Mouse (Mus musculus) forebrain, embryonic 10.5 days (tissue): Measurements from ENCODE around the gene Qrich2. TPM values are rescaled to one million over a fixed set of nuclear protein-coding genes. Genes with fewer than 3 reads are reported as not detected.
"Not testable (repeated sequence)": the region's sequence is repeated elsewhere in the genome, so short reads cannot be mapped to it uniquely, and the experiment has no call there.

Experiments used
- DNase-seq: peaks from one replicate; pipeline ENCODE4 v3.0.0-alpha.2; 2017; ENCODE audit warnings: low spot score; ENCODE audit errors: extremely low spot score
- H3K27ac ChIP-seq: fragments of 300-500 bp; sonication (generic); 2 replicates; pipeline ENCODE4 v1.5.1; 2016; ENCODE audit warnings: mild to moderate bottlenecking
- H3K27me3 ChIP-seq: fragments of 300-500 bp; sonication (generic); 2 replicates; pipeline ENCODE4 v1.6.1; 2016; ENCODE audit warnings: mild to moderate bottlenecking; ENCODE audit not compliant: poor library complexity, severe bottlenecking
- H3K36me3 ChIP-seq: fragments of 300-500 bp; sonication (generic); replicated peaks from 2 replicates; pipeline ENCODE4 v1.6.1; 2016; ENCODE audit warnings: mild to moderate bottlenecking, moderate library complexity
- H3K4me1 ChIP-seq: fragments of 300-500 bp; sonication (generic); 2 replicates; pipeline ENCODE4 v1.6.1; 2016
- H3K4me3 ChIP-seq: fragments of 300-500 bp; sonication (generic); 2 replicates; pipeline ENCODE4 v1.5.1; 2016; ENCODE audit warnings: mild to moderate bottlenecking, moderate library complexity
- H3K9me3 ChIP-seq: fragments of 300-500 bp; sonication (generic); 2 replicates; pipeline ENCODE4 v1.6.1; 2016; ENCODE audit warnings: mild to moderate bottlenecking, moderate library complexity
- WGBS: fragments of 180-500 bp; shearing (Covaris S2); methylation state at CpG from one replicate; pipeline ENCODE4 v1.1.7; 2016; 5-methylcytosine and 5-hydroxymethylcytosine counted together
- polyA plus RNA-seq: library from polyadenylated mRNA; unstranded; fragments of >200 nt; fragmentation: Nextera tagmentation; extraction: Ambion mirVana; gene quantifications from 2 replicates; pipeline ENCODE4 v1.2.1, GENCODE M21; 2016

Gene Qrich2
- polyA plus RNA-seq, 1 experiment from 2014 or later = 0.24 TPM

- WGBS = 89% methylated on average over 7 of the region's 7 CpGs
- Histone ChIP-seq H3K4me3 (no peak overlapping the region), H3K36me3 (peaks cover 99% of the 10 kb centered on the region), H3K4me1 (0 out of 2 replicates have a peak, but pooled peaks cover 9% of the 10 kb centered on the region), H3K27ac (no peak overlapping the region), H3K27me3 (no peaks in the 10 kb centered on the region), H3K9me3 (no peaks in the 10 kb centered on the region)
- no peak for DNase-seq
Measured at GRCm38 (mm10) chr11:116481776-116482175, 15.7 kb upstream of the Qrich2 start.

GRCm38 (mm10) chr11:116480975-116481374 lies 14.9 kb upstream of the Qrich2 start:
- WGBS = 95% methylated on average over 8 of the region's 8 CpGs
- H3K36me3 ChIP-seq = peaks cover 99% of the 10 kb centered on the region
- DNase-seq = no peak

GRCm38 (mm10) chr11:116479832-116480231 lies 13.8 kb upstream of the Qrich2 start:
- no peaks in the 10 kb centered on the region for H3K9me3 ChIP-seq
- no peaks in the 10 kb centered on the region for H3K27me3 ChIP-seq
- peaks cover 99% of the 10 kb centered on the region for H3K36me3 ChIP-seq
- 0 out of 2 replicates have a peak, but pooled peaks cover 9% of the 10 kb centered on the region for H3K4me1 ChIP-seq
- 74% methylated on average over 8 of the region's 8 CpGs for WGBS
- no peak overlapping the region for H3K27ac ChIP-seq
- no peak overlapping the region for H3K4me3 ChIP-seq
- no peak for DNase-seq

More at GRCm38 (mm10) chr11:116480975-116481374, 14.9 kb upstream of the Qrich2 start:
- Histone ChIP-seq H3K4me3 (no peak overlapping the region), H3K4me1 (0 out of 2 replicates have a peak, but pooled peaks cover 9% of the 10 kb centered on the region), H3K27ac (no peak overlapping the region), H3K27me3 (no peaks in the 10 kb centered on the region), H3K9me3 (no peaks in the 10 kb centered on the region)

GRCm38 (mm10) chr11:116478978-116479377 lies 12.9 kb upstream of the Qrich2 start:
- no peak overlapping the region for H3K27ac ChIP-seq
- WGBS = 79% methylated on average over 7 of the region's 7 CpGs
- H3K4me3 ChIP-seq = no peak overlapping the region
- no peaks in the 10 kb centered on the region for H3K27me3 ChIP-seq
- DNase-seq = no peak
- peaks cover 99% of the 10 kb centered on the region for H3K36me3 ChIP-seq
- H3K9me3 ChIP-seq = no peaks in the 10 kb centered on the region
- H3K4me1 ChIP-seq = 0 out of 2 replicates have a peak, but pooled peaks cover 9% of the 10 kb centered on the region

GRCm38 (mm10) chr11:116477160-116477759 lies 11.2 kb upstream of the Qrich2 start:
- no peak for DNase-seq
- Histone ChIP-seq H3K4me1 (0 out of 2 replicates have a peak, but pooled peaks cover 9% of the 10 kb centered on the region), H3K27ac (no peak overlapping the region), H3K36me3 (peaks cover 99% of the 10 kb centered on the region), H3K4me3 (no peak overlapping the region), H3K9me3 (no peaks in the 10 kb centered on the region), H3K27me3 (no peaks in the 10 kb centered on the region)
- WGBS = 81% methylated on average over 15 of the region's 15 CpGs

- WGBS = 95% methylated on average over 6 of the region's 6 CpGs
- Histone ChIP-seq H3K9me3 (no peaks in the 10 kb centered on the region), H3K4me1 (0 out of 2 replicates have a peak, but pooled peaks cover 9% of the 10 kb centered on the region), H3K27ac (no peak overlapping the region), H3K27me3 (no peaks in the 10 kb centered on the region), H3K4me3 (no peak overlapping the region), H3K36me3 (peaks cover 99% of the 10 kb centered on the region)
- no peak for DNase-seq
Measured at GRCm38 (mm10) chr11:116476696-116477095, 10.7 kb upstream of the Qrich2 start.

GRCm38 (mm10) chr11:116476041-116476440 lies 10.0 kb upstream of the Qrich2 start:
- no peak for DNase-seq
- no peaks in the 10 kb centered on the region for H3K9me3 ChIP-seq
- H3K36me3 ChIP-seq = peaks cover 99% of the 10 kb centered on the region
- 92% methylated on average over 10 of the region's 10 CpGs for WGBS
- H3K4me1 ChIP-seq = 0 out of 2 replicates have a peak, but pooled peaks cover 9% of the 10 kb centered on the region
- no peaks in the 10 kb centered on the region for H3K27me3 ChIP-seq
- no peak overlapping the region for H3K27ac ChIP-seq
- no peak overlapping the region for H3K4me3 ChIP-seq

- Histone ChIP-seq H3K4me3 (no peak overlapping the region), H3K27ac (no peak overlapping the region), H3K36me3 (peaks cover 82% of the 10 kb centered on the region), H3K9me3 (no peaks in the 10 kb centered on the region), H3K27me3 (no peaks in the 10 kb centered on the region), H3K4me1 (peaks cover 4% of the 10 kb centered on the region; the same call in 1 of the 2 replicates)
- 93% methylated on average over 4 of the region's 4 CpGs for WGBS
- DNase-seq = no peak
Measured at GRCm38 (mm10) chr11:116472275-116472674, 6.2 kb upstream of the Qrich2 start.

GRCm38 (mm10) chr11:116470896-116471295 lies 4.9 kb upstream of the Qrich2 start:
- peaks cover 68% of the 10 kb centered on the region for H3K36me3 ChIP-seq
- 98% methylated on average over 4 of the region's 4 CpGs for WGBS

GRCm38 (mm10) chr11:116470249-116470648 lies 4.2 kb upstream of the Qrich2 start:
- Histone ChIP-seq H3K9me3 (no peaks in the 10 kb centered on the region), H3K4me3 (no peak overlapping the region), H3K36me3 (peaks cover 62% of the 10 kb centered on the region), H3K27ac (no peak overlapping the region), H3K27me3 (no peaks in the 10 kb centered on the region), H3K4me1 (peaks cover 4% of the 10 kb centered on the region; the same call in 1 of the 2 replicates)
- DNase-seq = no peak
- WGBS = 85% methylated on average over 3 of the region's 3 CpGs

More at GRCm38 (mm10) chr11:116470896-116471295, 4.9 kb upstream of the Qrich2 start:
- DNase-seq = no peak
- Histone ChIP-seq H3K9me3 (no peaks in the 10 kb centered on the region), H3K27ac (no peak overlapping the region), H3K27me3 (no peaks in the 10 kb centered on the region), H3K4me1 (peaks cover 4% of the 10 kb centered on the region; the same call in 1 of the 2 replicates), H3K4me3 (no peak overlapping the region)

GRCm38 (mm10) chr11:116468338-116468737 lies 2.3 kb upstream of the Qrich2 start:
- not testable (repeated sequence) for H3K27ac ChIP-seq, H3K4me3 ChIP-seq, H3K9me3 ChIP-seq, H3K27me3 ChIP-seq, DNase-seq
- H3K36me3 ChIP-seq = peaks cover 43% of the 10 kb centered on the region
- WGBS = 88% methylated on average over 3 of the region's 3 CpGs
- peaks cover 11% of the 10 kb centered on the region for H3K4me1 ChIP-seq

GRCm38 (mm10) chr11:116463833-116464232 lies 2.2 kb downstream of the Qrich2 start:
- H3K4me1 ChIP-seq = peaks cover 11% of the 10 kb centered on the region
- peak; percentile 85 for DNase-seq
- H3K27me3 ChIP-seq = no peaks in the 10 kb centered on the region
- WGBS = 12% methylated on average over 2 of the region's 2 CpGs
- H3K27ac ChIP-seq = peak overlapping the region; percentile 60
- H3K4me3 ChIP-seq = no peak overlapping the region
- no peaks in the 10 kb centered on the region for H3K36me3 ChIP-seq
- H3K9me3 ChIP-seq = no peaks in the 10 kb centered on the region

GRCm38 (mm10) chr11:116463338-116463737 lies 2.7 kb downstream of the Qrich2 start:
- no peaks in the 10 kb centered on the region for H3K27me3 ChIP-seq
- H3K4me3 ChIP-seq = no peak overlapping the region
- no peaks in the 10 kb centered on the region for H3K9me3 ChIP-seq
- peak overlapping the region; percentile 60 for H3K27ac ChIP-seq
- H3K4me1 ChIP-seq = peaks cover 11% of the 10 kb centered on the region
- 66% methylated on average over 5 of the region's 5 CpGs for WGBS
- no peaks in the 10 kb centered on the region for H3K36me3 ChIP-seq
- no peak for DNase-seq
